Mouse (Mus musculus) heart, embryonic 14.5 days (tissue): Measurements from ENCODE around the gene Olfm3. TPM values are rescaled to one million over a fixed set of nuclear protein-coding genes. Genes with fewer than 3 reads are reported as not detected.

Experiments used
- ATAC-seq: fragments of 200-750 bp; cut with Nextera tagmentation; 2 replicates; pipeline ENCODE4 v1.8.0; 2017; ENCODE audit warnings: low read depth, moderate TSS enrichment; ENCODE audit not compliant: insufficient number of reproducible peaks, insufficient read depth, low FRiP score
- H3K27ac ChIP-seq, 2 experiments: fragments of 200-500 bp in 1 of 2; fragments of 300-500 bp in 1 of 2; sonication (generic) in 1 of 2; replicated peaks in 1 of 2; 2 replicates each; pipeline ENCODE4 v1.5.1; 2012 to 2014; ENCODE audit warnings: low read depth in 2 of 2, low read length in 2 of 2, control low read depth in 1 of 2, mild to moderate bottlenecking in 1 of 2, mixed read lengths in 1 of 2; ENCODE audit not compliant: control insufficient read depth in 1 of 2, insufficient read depth in 1 of 2
- H3K27me3 ChIP-seq: fragments of 300-500 bp; sonication (generic); 2 replicates; pipeline ENCODE4 v1.6.1; 2014; ENCODE audit warnings: mild to moderate bottlenecking, low read length, control low read depth; ENCODE audit not compliant: control insufficient read depth, insufficient read depth
- H3K36me3 ChIP-seq: fragments of 300-500 bp; sonication (generic); 2 replicates; pipeline ENCODE4 v1.6.1; 2014; ENCODE audit warnings: mild to moderate bottlenecking, control low read depth, low read length, mixed read lengths; ENCODE audit not compliant: control insufficient read depth, insufficient read depth
- H3K4me1 ChIP-seq, 2 experiments: fragments of 200-500 bp in 1 of 2; fragments of 300-500 bp in 1 of 2; sonication (generic) in 1 of 2; 2 replicates each; pipeline ENCODE4 v1.6.1; 2012 to 2014; ENCODE audit warnings: low read length in 2 of 2, control low read depth in 1 of 2, mixed read lengths in 1 of 2; ENCODE audit not compliant: control insufficient read depth in 2 of 2, insufficient read depth in 2 of 2
- H3K4me2 ChIP-seq: fragments of 300-500 bp; sonication (generic); 2 replicates; pipeline ENCODE4 v1.6.1; 2014; ENCODE audit warnings: mild to moderate bottlenecking, low read length
- H3K4me3 ChIP-seq, 2 experiments: fragments of 200-500 bp in 1 of 2; fragments of 300-500 bp in 1 of 2; sonication (generic) in 1 of 2; 2 replicates each; pipeline ENCODE4 v1.5.1; 2012 to 2014; ENCODE audit warnings: low read length in 2 of 2, mild to moderate bottlenecking in 2 of 2, control low read depth in 1 of 2, low read depth in 1 of 2, moderate library complexity in 1 of 2; ENCODE audit not compliant: control insufficient read depth in 1 of 2, insufficient read depth in 1 of 2
- H3K9ac ChIP-seq: fragments of 300-500 bp; sonication (generic); 2 replicates; pipeline ENCODE4 v1.6.1; 2014; ENCODE audit warnings: mild to moderate bottlenecking, low read length
- H3K9me3 ChIP-seq: fragments of 300-500 bp; sonication (generic); 2 replicates; pipeline ENCODE4 v1.6.1; 2016; ENCODE audit warnings: low read length, control low read depth; ENCODE audit not compliant: control insufficient read depth
- WGBS: fragments of 180-500 bp; shearing (Covaris S2); extraction: QIAGEN DNeasy Blood & Tissue Kit; methylation state at CpG from one replicate; pipeline ENCODE4 v1.1.7; 2014; 5-methylcytosine and 5-hydroxymethylcytosine counted together
- polyA plus RNA-seq: library from polyadenylated mRNA; unstranded; fragments of >200 nt; fragmentation: Nextera tagmentation; extraction: Ambion mirVana; gene quantifications from 2 replicates; pipeline ENCODE4 v1.2.1, GENCODE M21; 2014

The Olfm3 gene
- polyA plus RNA-seq, 1 experiment from 2014 or later = not detected

DNA sequence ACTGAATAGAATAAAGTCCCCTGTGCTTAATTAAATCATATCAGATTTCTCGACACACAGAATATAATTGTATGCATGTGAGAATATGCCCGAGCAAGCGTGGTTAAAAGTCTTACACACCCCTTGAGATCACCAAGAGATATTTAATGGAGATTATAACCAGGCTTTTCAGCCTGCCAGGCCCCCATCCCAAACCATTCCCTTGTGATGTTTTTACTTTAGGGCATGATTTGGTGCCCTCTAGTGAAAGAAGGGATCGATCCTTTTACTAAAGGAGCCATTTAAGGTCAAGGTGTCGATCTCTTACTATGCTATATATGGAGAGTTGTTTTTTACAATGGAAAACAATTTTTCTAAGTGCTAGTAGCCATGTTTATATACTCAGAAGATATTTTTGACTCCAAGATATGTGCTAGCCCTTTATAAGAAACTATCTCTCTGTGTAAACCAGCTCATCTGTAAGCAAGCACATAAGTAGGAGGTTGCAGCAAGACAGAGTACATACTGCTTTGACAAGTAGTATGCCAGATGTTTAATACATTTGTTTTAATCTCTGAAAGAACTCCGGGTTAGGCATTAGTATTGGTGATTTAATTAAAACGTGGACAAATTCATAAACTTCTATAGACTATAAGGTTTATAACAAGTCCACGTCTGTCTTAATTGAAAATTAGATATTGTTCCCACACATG lies 201.1 kb downstream of the Olfm3 start:
- no peak overlapping the region for H3K27ac ChIP-seq
- no peaks in the 10 kb centered on the region for H3K36me3 ChIP-seq
- H3K9ac ChIP-seq = no peak overlapping the region
- H3K9me3 ChIP-seq = no peaks in the 10 kb centered on the region
- WGBS = 41% methylated on average over 8 of the region's 8 CpGs
- no peak overlapping the region for H3K4me2 ChIP-seq
- H3K27me3 ChIP-seq = no peaks in the 10 kb centered on the region
- ATAC-seq = no peak
- H3K4me1 ChIP-seq = no peaks in the 10 kb centered on the region
- H3K4me3 ChIP-seq = no peak overlapping the region

DNA sequence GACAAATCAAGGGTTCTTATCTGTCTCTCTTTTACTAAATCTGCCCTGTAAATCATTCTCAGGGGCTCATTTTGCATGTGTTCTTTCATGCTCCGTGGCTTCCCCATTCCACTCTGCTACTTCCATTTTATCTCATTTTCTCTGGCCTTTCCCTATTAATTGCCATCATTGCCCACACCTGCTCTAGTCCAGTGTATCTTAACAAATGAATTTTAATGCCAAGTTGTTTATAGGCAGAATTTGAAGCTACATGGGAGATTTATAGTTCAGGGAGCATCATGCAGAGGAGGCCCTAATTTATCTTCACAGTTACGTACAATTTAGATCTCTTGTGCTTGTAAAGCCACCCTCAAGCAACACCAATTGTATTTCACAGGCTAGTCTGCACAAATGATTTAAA lies 241.8 kb downstream of the Olfm3 start:
- WGBS = 79% methylated on average over 2 of the region's 2 CpGs
- no peak for ATAC-seq
- H3K4me2 ChIP-seq = no peak overlapping the region

DNA sequence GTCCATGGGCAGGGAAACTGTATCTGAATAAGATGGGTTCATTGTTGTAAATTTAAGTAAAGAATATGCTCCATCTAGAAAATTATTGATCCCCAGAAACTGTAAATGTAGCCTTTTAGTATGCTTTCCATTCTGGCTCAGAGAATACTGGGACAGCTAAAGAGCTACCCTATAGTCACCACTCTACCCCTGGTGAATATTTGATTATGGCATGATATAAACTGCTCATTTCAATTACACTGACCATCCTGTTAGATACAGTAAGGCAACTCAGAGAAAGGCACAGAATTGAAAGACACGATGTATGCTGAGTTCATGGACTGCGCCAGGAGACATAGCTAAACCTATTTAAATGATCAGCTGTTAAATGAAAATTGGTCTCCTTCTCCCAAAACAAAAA lies 242.4 kb downstream of the Olfm3 start:
- Histone ChIP-seq H3K36me3 (no peaks in the 10 kb centered on the region), H3K4me1 (no peaks in the 10 kb centered on the region), H3K9ac (no peak overlapping the region), H3K4me2 (no peak overlapping the region), H3K9me3 (no peaks in the 10 kb centered on the region), H3K27ac (no peak overlapping the region), H3K4me3 (no peak overlapping the region), H3K27me3 (no peaks in the 10 kb centered on the region)
- WGBS = 91% methylated on average over 2 of the region's 2 CpGs
- no peak for ATAC-seq

More for the DNA sequence above, 241.8 kb downstream of the Olfm3 start:
- no peak overlapping the region for H3K4me3 ChIP-seq
- no peak overlapping the region for H3K27ac ChIP-seq
- H3K9ac ChIP-seq = no peak overlapping the region
- H3K27me3 ChIP-seq = no peaks in the 10 kb centered on the region
- H3K36me3 ChIP-seq = no peaks in the 10 kb centered on the region
- H3K9me3 ChIP-seq = no peaks in the 10 kb centered on the region
- no peaks in the 10 kb centered on the region for H3K4me1 ChIP-seq

DNA sequence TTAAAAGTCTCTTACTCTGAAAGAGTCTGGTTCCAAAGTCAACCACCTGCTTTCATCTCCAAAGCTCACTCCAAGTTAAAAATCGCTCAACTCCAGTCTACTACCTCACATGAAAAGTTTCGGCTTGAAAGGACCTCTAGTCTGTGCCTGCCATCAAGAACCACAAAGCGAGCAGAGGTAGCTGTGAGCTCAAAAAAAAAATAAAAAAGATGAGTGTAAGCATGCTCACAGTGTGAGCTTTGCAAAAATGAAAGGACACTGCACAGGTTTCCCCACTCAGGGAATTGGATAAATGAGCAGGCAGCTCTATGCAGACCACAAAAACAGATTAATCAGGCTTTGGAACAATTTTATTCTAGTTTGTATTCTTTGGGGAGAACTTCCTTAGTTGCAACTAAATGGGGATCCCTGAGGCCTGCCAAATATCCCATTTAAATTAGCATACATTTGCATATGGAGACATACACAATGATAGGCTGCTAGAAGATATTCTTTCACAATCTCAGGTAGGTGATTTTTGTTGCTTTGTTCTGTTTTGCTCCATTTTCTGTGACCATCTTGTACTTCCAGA lies 255.1 kb downstream of the Olfm3 start:
- no peak overlapping the region for H3K27ac ChIP-seq
- no peaks in the 10 kb centered on the region for H3K36me3 ChIP-seq
- H3K27me3 ChIP-seq = no peaks in the 10 kb centered on the region
- no peaks in the 10 kb centered on the region for H3K9me3 ChIP-seq
- 78% methylated on average over 3 of the region's 3 CpGs for WGBS
- no peak overlapping the region for H3K9ac ChIP-seq
- no peak for ATAC-seq
- no peaks in the 10 kb centered on the region for H3K4me1 ChIP-seq
- no peak overlapping the region for H3K4me2 ChIP-seq
- no peak overlapping the region for H3K4me3 ChIP-seq

DNA sequence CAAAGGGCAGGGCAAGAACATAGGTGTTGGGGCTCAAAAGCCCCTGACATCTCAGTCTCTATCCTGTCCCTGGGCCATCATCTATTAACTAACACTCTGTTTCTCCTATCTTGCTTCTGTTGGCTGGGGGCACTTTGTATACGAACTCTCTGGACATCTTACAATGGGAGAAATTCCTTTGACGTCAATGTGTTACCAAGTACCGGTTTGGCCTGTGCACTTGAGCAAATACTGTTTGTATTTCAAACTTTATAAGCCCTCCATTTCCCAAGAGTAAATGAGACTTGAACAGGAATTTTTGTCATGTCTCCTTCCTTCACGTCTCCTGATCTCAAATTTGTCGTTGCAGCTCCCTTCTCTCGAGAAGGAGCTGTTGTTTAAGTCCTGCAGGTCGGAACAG lies 270.7 kb downstream of the Olfm3 start:
- H3K4me1 ChIP-seq = no peaks in the 10 kb centered on the region
- no peak for ATAC-seq
- no peaks in the 10 kb centered on the region for H3K9me3 ChIP-seq
- WGBS = 77% methylated on average over 7 of the region's 7 CpGs
- H3K4me2 ChIP-seq = no peak overlapping the region
- no peak overlapping the region for H3K9ac ChIP-seq
- no peak overlapping the region for H3K4me3 ChIP-seq
- no peak overlapping the region for H3K27ac ChIP-seq
- no peaks in the 10 kb centered on the region for H3K36me3 ChIP-seq
- no peaks in the 10 kb centered on the region for H3K27me3 ChIP-seq
